Mouse (Mus musculus): Measurements from ENCODE around the gene Kcns3.

DNA sequence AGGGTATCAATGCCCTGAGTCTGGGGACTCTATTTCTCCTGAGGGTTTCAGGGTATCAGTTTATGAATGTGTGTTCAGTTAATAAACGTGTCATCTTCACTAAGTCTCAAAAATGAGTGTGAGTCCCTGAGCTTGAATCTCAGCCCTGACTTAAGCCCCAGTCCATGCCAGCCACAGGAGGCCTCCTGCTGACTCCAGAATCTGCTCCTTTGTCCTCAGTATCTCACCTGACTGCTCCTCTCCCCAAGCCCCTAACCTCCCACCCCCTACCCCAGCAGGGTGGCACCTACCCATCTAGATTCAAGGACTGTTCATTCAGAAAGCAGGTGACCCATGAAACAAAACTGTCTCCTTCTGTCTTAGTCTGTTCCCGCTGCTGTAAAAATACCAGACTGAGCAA, 47.7 kb upstream of the Kcns3 start:
- no peak for TF ChIP-seq CTCF (IDR thresholded peaks at IDR 0.05; ENCODE audit: low read depth)
- no peak for TF ChIP-seq EP300 (IDR thresholded peaks at IDR 0.05; ENCODE audit: low read depth)
